Mouse (Mus musculus) right cerebral cortex, adult 18-20 months (tissue): ENCODE data around the gene Akip1.
A peak's percentile ranks its signal among the peaks of the same experiment; 100 is the strongest.

Experiments used
- DNase-seq: peaks from one replicate; pipeline ENCODE4 v3.0.0; 2022; ENCODE audit warnings: mixed read lengths

Akip1 gene

GRCm38 (mm10) chr7:109703190-109704015 is at the start of gene Akip1, which contains the start of gene St5:
Gene Akip1, plus strand, starts transcription at chr7:109703690.
Gene St5, minus strand, starts transcription at chr7:109703605.
- DNase-seq, result peak; percentile 94

GRCm38 (mm10) chr7:109654871-109655270 is 48.6 kb upstream of the Akip1 start:
- no peak for DNase-seq

- no peak for DNase-seq
Measured at GRCm38 (mm10) chr7:109657884-109658283, 45.6 kb upstream of the Akip1 start.

GRCm38 (mm10) chr7:109659278-109659677 is 44.2 kb upstream of the Akip1 start:
- DNase-seq, result no peak

- DNase-seq, result peak; percentile 30
Measured at GRCm38 (mm10) chr7:109662626-109663025, 40.9 kb upstream of the Akip1 start.

GRCm38 (mm10) chr7:109666664-109667063 is 36.8 kb upstream of the Akip1 start:
- DNase-seq, result no peak

- DNase-seq, result no peak
Measured at GRCm38 (mm10) chr7:109669426-109670170, 33.9 kb upstream of the Akip1 start.

GRCm38 (mm10) chr7:109671581-109672471 is 31.7 kb upstream of the Akip1 start:
- DNase-seq, result peak; percentile 74

GRCm38 (mm10) chr7:109674944-109675628 is 28.4 kb upstream of the Akip1 start:
- no peak for DNase-seq

GRCm38 (mm10) chr7:109680284-109680683 is 23.2 kb upstream of the Akip1 start:
- no peak for DNase-seq

GRCm38 (mm10) chr7:109680879-109681278 is 22.6 kb upstream of the Akip1 start:
- no peak for DNase-seq

- no peak for DNase-seq
Measured at GRCm38 (mm10) chr7:109686585-109687128, 16.8 kb upstream of the Akip1 start.

GRCm38 (mm10) chr7:109690101-109690500 is 13.4 kb upstream of the Akip1 start:
- DNase-seq, result no peak

GRCm38 (mm10) chr7:109690961-109691360 is 12.5 kb upstream of the Akip1 start:
- DNase-seq, result no peak

- no peak for DNase-seq
Measured at GRCm38 (mm10) chr7:109694576-109695338, 8.7 kb upstream of the Akip1 start.

- DNase-seq, result no peak
Measured at GRCm38 (mm10) chr7:109695339-109695726, 8.2 kb upstream of the Akip1 start.

GRCm38 (mm10) chr7:109700213-109700612 is 3.3 kb upstream of the Akip1 start:
- DNase-seq, result no peak

GRCm38 (mm10) chr7:109702721-109703120 is 769 bp upstream of the Akip1 start:
- no peak for DNase-seq

- no peak for DNase-seq
Measured at GRCm38 (mm10) chr7:109704016-109704377, 507 bp downstream of the Akip1 start.

- DNase-seq, result no peak
Measured at GRCm38 (mm10) chr7:109704461-109704860, 971 bp downstream of the Akip1 start.
